Mouse (Mus musculus) limb, embryonic 14.5 days (tissue): ENCODE data around the gene Msrb1. TPM values are rescaled to one million over a fixed set of nuclear protein-coding genes. Genes with fewer than 3 reads are reported as not detected.
A peak's percentile ranks its signal among the peaks of the same experiment; 100 is the strongest.

Source experiments
- ATAC-seq: fragments of 200-750 bp; cut with Nextera tagmentation; 2 replicates; pipeline ENCODE4 v1.8.0; 2017; ENCODE audit warnings: low read depth, moderate number of reproducible peaks, moderate TSS enrichment; ENCODE audit not compliant: low FRiP score
- DNase-seq: peaks from one replicate; pipeline ENCODE4 v3.0.0-alpha.2; 2015; ENCODE audit warnings: low spot score
- H3K27ac ChIP-seq: fragments of 300-500 bp; sonication (generic); replicated peaks from 2 replicates; pipeline ENCODE4 v1.5.1; 2014; ENCODE audit warnings: low read depth, mild to moderate bottlenecking, low read length, moderate library complexity, mixed read lengths
- H3K27me3 ChIP-seq: fragments of 300-500 bp; sonication (generic); 2 replicates; pipeline ENCODE4 v1.6.1; 2014; ENCODE audit warnings: low read length, mixed read lengths; ENCODE audit not compliant: control insufficient read depth, insufficient read depth
- H3K36me3 ChIP-seq: fragments of 300-500 bp; sonication (generic); 2 replicates; pipeline ENCODE4 v1.6.1; 2014; ENCODE audit warnings: mild to moderate bottlenecking, low read length, moderate library complexity, mixed read lengths; ENCODE audit not compliant: control insufficient read depth, insufficient read depth
- H3K4me1 ChIP-seq: fragments of 300-500 bp; sonication (generic); 2 replicates; pipeline ENCODE4 v1.6.1; 2014; ENCODE audit warnings: antibody characterized with exemption, low read length, mixed read lengths; ENCODE audit not compliant: control insufficient read depth, insufficient read depth
- H3K4me2 ChIP-seq: fragments of 300-500 bp; sonication (generic); replicated peaks from 2 replicates; pipeline ENCODE4 v1.6.1; 2014; ENCODE audit warnings: low read depth, mild to moderate bottlenecking, low read length, moderate library complexity; ENCODE audit not compliant: severe bottlenecking
- H3K4me3 ChIP-seq: fragments of 300-500 bp; sonication (generic); replicated peaks from 2 replicates; pipeline ENCODE4 v1.5.1; 2014; ENCODE audit warnings: low read length
- H3K9ac ChIP-seq: fragments of 300-500 bp; sonication (generic); 2 replicates; pipeline ENCODE4 v1.6.1; 2014; ENCODE audit warnings: mild to moderate bottlenecking, low read depth, low read length, moderate library complexity; ENCODE audit not compliant: severe bottlenecking
- H3K9me3 ChIP-seq: fragments of 300-500 bp; sonication (generic); 2 replicates; pipeline ENCODE4 v1.6.1; 2016; ENCODE audit warnings: low read length; ENCODE audit not compliant: control insufficient read depth
- POLR2A ChIP-seq: fragments of 200-500 bp; IDR thresholded peaks from 2 replicates; pipeline ENCODE4 v1.8.0; 2012; ENCODE audit warnings: inconsistent platforms, mild to moderate bottlenecking, moderate library complexity, borderline replicate concordance; ENCODE audit not compliant: insufficient read depth, insufficient read length; ENCODE audit errors: extremely low read depth
- WGBS: fragments of 180-500 bp; shearing (Covaris S2); extraction: QIAGEN DNeasy Blood & Tissue Kit; methylation state at CpG from one replicate; pipeline ENCODE4 v1.1.7; 2014; 5-methylcytosine and 5-hydroxymethylcytosine counted together
- polyA plus RNA-seq, 2 experiments: library from polyadenylated mRNA; depleted of rRNA in 1 of 2; stranded (reverse) in 1 of 2; unstranded in 1 of 2; fragments of >200 nt; fragmentation: Nextera tagmentation in 1 of 2; extraction: Ambion mirVana in 1 of 2; gene quantifications; 2 replicates each; pipeline versions ENCODE4 v1.2.1 to v1.2.3; 2012 to 2014

Msrb1 gene
- polyA plus RNA-seq, 2 experiments = 29.9 to 44.1 TPM

GRCm38 (mm10) chr17:24739926-24740325, 3.5 kb downstream of the Msrb1 start:
- Histone ChIP-seq H3K9ac (no peak overlapping the region), H3K36me3 (peaks cover 9% of the 10 kb centered on the region; the same call in 1 of the 2 replicates), H3K4me1 (peaks cover 10% of the 10 kb centered on the region), H3K4me3 (no peak overlapping the region), H3K9me3 (no peaks in the 10 kb centered on the region), H3K4me2 (no peak overlapping the region), H3K27ac (no peak overlapping the region), H3K27me3 (no peaks in the 10 kb centered on the region)
- DNase-seq (no peak), ATAC-seq (no peak)
- TF ChIP-seq POLR2A = no peak
- WGBS = 82% methylated on average over 8 of the region's 8 CpGs

- DNase-seq (no peak), ATAC-seq (no peak)
- Histone ChIP-seq H3K4me3 (no peak overlapping the region), H3K4me1 (peaks cover 3% of the 10 kb centered on the region; the same call in 1 of the 2 replicates), H3K9me3 (no peaks in the 10 kb centered on the region), H3K36me3 (peaks cover 9% of the 10 kb centered on the region; the same call in 1 of the 2 replicates), H3K4me2 (no peak overlapping the region), H3K27me3 (no peaks in the 10 kb centered on the region), H3K27ac (no peak overlapping the region), H3K9ac (no peak overlapping the region)
- TF ChIP-seq POLR2A = no peak
- WGBS = 82% methylated on average over 8 of the region's 8 CpGs
These were observed 5.9 kb downstream of the Msrb1 start for GRCm38 (mm10) chr17:24742307-24742706.

GRCm38 (mm10) chr17:24743896-24744295, 7.5 kb downstream of the Msrb1 start:
- H3K36me3 ChIP-seq = peaks cover 9% of the 10 kb centered on the region; the same call in 1 of the 2 replicates
- H3K4me3 ChIP-seq = no peak overlapping the region
- no peak overlapping the region for H3K27ac ChIP-seq
- H3K4me2 ChIP-seq = no peak overlapping the region
- H3K9me3 ChIP-seq = no peaks in the 10 kb centered on the region
- H3K9ac ChIP-seq = no peak overlapping the region
- WGBS = 71% methylated on average over 5 of the region's 5 CpGs
- ATAC-seq = no peak
- H3K27me3 ChIP-seq = no peaks in the 10 kb centered on the region
- no peak for DNase-seq
- no peak for TF ChIP-seq POLR2A
- no peaks in the 10 kb centered on the region; the same call in 1 of the 2 replicates for H3K4me1 ChIP-seq

GRCm38 (mm10) chr17:24744381-24744780, 7.9 kb downstream of the Msrb1 start:
- WGBS = 70% methylated on average over 3 of the region's 3 CpGs
- no peaks in the 10 kb centered on the region for H3K9me3 ChIP-seq
- no peak for TF ChIP-seq POLR2A
- no peak for ATAC-seq
- H3K27me3 ChIP-seq = no peaks in the 10 kb centered on the region
- H3K27ac ChIP-seq = no peak overlapping the region
- H3K4me1 ChIP-seq = no peaks in the 10 kb centered on the region; the same call in 1 of the 2 replicates
- DNase-seq = no peak
- no peak overlapping the region for H3K9ac ChIP-seq
- no peak overlapping the region for H3K4me2 ChIP-seq
- peaks cover 9% of the 10 kb centered on the region; the same call in 1 of the 2 replicates for H3K36me3 ChIP-seq
- no peak overlapping the region for H3K4me3 ChIP-seq

GRCm38 (mm10) chr17:24745526-24746497, 9.4 kb downstream of the Msrb1 start:
- TF ChIP-seq POLR2A = no peak
- Histone ChIP-seq H3K9ac (no peak overlapping the region), H3K4me1 (no peaks in the 10 kb centered on the region; the same call in 1 of the 2 replicates), H3K36me3 (peaks cover 2% of the 10 kb centered on the region; the same call in 1 of the 2 replicates), H3K4me2 (no peak overlapping the region), H3K27ac (no peak overlapping the region), H3K9me3 (no peaks in the 10 kb centered on the region), H3K4me3 (no peak overlapping the region), H3K27me3 (peaks cover 7% of the 10 kb centered on the region)
- DNase-seq (peak; percentile 96), ATAC-seq (peak; percentile 80)
- WGBS = 17% methylated on average over 7 of the region's 7 CpGs
